Mouse (Mus musculus): ENCODE results near the gene E2f4. TPM values are rescaled to one million over a fixed set of nuclear protein-coding genes. Genes with fewer than 3 reads are reported as not detected.

Gene E2f4
- polyA plus RNA-seq, 1 experiment: 65.6 TPM

DNA sequence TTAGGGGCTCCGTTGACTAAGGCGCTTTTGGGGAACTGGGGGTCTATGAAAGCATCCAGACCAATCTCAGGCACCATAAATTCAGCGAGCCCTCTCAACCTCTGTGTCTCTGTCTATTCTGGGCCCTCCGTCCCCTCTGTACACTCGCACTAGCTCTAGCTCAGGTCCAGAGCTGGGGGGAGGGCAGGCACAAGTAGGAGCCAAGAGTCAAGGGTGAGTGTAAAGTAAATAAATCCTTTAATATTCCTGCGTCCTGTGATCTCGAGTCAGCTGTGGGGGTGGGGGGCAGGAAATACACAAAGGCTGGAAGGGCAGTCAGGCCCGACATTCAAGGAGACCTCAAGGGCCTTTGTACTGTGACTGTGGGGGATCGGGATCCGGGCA is 28.4 kb upstream of the E2f4 start:
- Histone ChIP-seq H3K27ac (ENCODE audit: insufficient read depth, low read length) (peak overlapping the region; percentile 79), H3K4me1 (ENCODE audit: control insufficient read depth, insufficient read depth, low read length) (no peaks in the 10 kb centered on the region; the same call in 1 of the 2 replicates), H3K4me3 (ENCODE audit: insufficient read depth, low read length) (peak overlapping the region; percentile 25)
- no peak for TF ChIP-seq POLR2A (IDR thresholded peaks at IDR 0.05; ENCODE audit: extremely low read depth, insufficient read depth, low read length)
- TF ChIP-seq CTCF (IDR thresholded peaks at IDR 0.05; ENCODE audit: extremely low read depth, insufficient read depth, low read length): no peak

GRCm38 (mm10) chr8:105269461-105269947 is 28.0 kb upstream of the E2f4 start, which contains the start of gene Hsf4:
TSS of gene Hsf4 (plus strand) at chr8:105269801.
- H3K4me1 ChIP-seq (ENCODE audit: control insufficient read depth, insufficient read depth, low read length): no peaks in the 10 kb centered on the region; the same call in 1 of the 2 replicates
- H3K27ac ChIP-seq (ENCODE audit: insufficient read depth, low read length): peak within 1 kb of the TSS; percentile 79
- TF ChIP-seq CTCF (IDR thresholded peaks at IDR 0.05; ENCODE audit: extremely low read depth, insufficient read depth, low read length): no peak
- TF ChIP-seq POLR2A (IDR thresholded peaks at IDR 0.05; ENCODE audit: extremely low read depth, insufficient read depth, low read length): 0 out of 2 replicates have a peak, but pooled peaks have one; percentile 33
- H3K4me3 ChIP-seq (ENCODE audit: insufficient read depth, low read length): peak within 1 kb of the TSS; percentile 25

DNA sequence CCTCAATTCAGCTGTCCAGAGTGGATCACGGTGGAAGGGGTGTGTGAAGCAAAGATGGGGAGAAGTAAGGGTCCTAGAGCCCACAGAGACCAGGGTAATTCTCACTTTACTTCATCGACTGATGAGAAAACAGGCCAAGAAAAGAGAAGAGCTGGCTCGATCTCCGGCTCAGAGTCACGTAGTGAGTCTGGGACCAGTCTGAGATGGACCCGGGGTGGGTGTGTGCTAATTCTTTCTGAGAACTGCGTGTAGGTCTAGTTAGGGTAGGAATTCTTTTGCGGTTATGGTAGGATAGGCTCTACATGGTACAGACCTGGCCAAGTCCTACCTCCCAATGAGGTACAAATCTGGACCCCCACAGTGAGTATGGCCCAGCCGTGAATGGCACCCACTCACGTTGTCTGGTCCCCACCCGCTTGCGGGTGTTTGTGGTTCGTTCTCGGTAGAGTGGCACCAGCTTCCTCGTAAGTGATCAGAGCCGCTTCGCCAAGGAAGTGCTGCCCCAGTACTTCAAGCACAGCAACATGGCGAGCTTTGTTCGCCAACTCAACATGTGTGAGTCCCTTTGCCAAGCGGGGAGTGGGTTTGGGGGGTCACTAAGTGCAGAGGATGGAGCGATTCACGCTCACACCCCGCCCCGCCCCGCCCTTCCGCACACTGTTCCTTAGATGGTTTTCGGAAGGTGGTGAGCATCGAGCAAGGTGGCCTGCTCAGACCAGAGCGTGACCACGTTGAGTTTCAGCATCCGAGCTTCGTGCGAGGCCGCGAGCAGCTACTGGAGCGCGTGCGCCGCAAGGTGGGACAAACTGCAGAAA is 27.2 kb upstream of the E2f4 start:
- Histone ChIP-seq H3K4me3 (ENCODE audit: insufficient read depth, low read length) (peak overlapping the region; percentile 25), H3K27ac (ENCODE audit: insufficient read depth, low read length) (no peak overlapping the region)
- TF ChIP-seq POLR2A (IDR thresholded peaks at IDR 0.05; ENCODE audit: extremely low read depth, insufficient read depth, low read length): no peak
- TF ChIP-seq CTCF (IDR thresholded peaks at IDR 0.05; ENCODE audit: extremely low read depth, insufficient read depth, low read length): no peak

DNA sequence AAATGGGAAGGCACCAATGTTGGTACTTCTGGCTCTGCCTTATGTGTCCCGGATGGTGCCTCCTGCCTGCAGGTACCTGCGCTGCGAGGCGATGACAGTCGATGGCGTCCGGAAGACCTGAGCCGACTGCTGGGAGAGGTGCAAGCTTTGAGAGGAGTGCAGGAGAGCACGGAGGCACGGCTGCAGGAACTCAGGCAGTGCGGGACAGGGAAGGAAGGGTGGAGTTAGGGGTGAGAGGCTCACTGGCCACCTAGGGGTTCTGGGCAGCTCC is 26.6 kb upstream of the E2f4 start:
- Histone ChIP-seq H3K4me3 (ENCODE audit: insufficient read depth, low read length) (no peak overlapping the region; the same call in 1 of the 2 replicates), H3K27ac (ENCODE audit: insufficient read depth, low read length) (no peak overlapping the region), H3K4me1 (ENCODE audit: control insufficient read depth, insufficient read depth, low read length) (no peaks in the 10 kb centered on the region; the same call in 1 of the 2 replicates)
- TF ChIP-seq POLR2A (IDR thresholded peaks at IDR 0.05; ENCODE audit: extremely low read depth, insufficient read depth, low read length) (no peak), CTCF (IDR thresholded peaks at IDR 0.05; ENCODE audit: extremely low read depth, insufficient read depth, low read length) (no peak)

More for the DNA sequence above, 27.2 kb upstream of the E2f4 start:
- no peaks in the 10 kb centered on the region; the same call in 1 of the 2 replicates for H3K4me1 ChIP-seq (ENCODE audit: control insufficient read depth, insufficient read depth, low read length)

DNA sequence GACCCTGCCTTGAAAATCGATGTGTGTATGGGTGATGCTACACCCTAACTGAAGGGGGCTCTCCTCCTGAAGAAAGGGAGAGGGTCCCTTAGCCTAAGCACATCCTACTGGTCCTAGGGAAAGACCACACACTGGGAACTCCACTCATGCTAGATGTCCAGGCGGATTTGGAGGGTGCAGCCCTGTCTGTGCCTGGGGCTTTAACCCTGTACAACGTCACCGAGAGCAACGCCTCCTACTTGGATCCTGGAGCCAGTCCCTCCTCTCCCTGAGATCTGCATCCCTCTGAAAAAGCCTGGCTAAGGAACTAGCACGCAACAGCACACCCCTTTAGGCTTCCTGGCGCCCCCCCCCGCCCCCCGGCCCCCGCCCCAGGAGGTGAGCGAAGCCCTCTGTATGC is 22.1 kb upstream of the E2f4 start:
- TF ChIP-seq POLR2A (IDR thresholded peaks at IDR 0.05; ENCODE audit: extremely low read depth, insufficient read depth, low read length) (no peak), CTCF (IDR thresholded peaks at IDR 0.05; ENCODE audit: extremely low read depth, insufficient read depth, low read length) (no peak)
- Histone ChIP-seq H3K4me1 (ENCODE audit: control insufficient read depth, insufficient read depth, low read length) (peaks cover 3% of the 10 kb centered on the region; the same call in 1 of the 2 replicates), H3K27ac (ENCODE audit: insufficient read depth, low read length) (no peak overlapping the region), H3K4me3 (ENCODE audit: insufficient read depth, low read length) (no peak overlapping the region; the same call in 1 of the 2 replicates)

GRCm38 (mm10) chr8:105275840-105276239 is 21.6 kb upstream of the E2f4 start, which contains the start of gene Nol3:
TSS of gene Nol3 (plus strand) at chr8:105276140.
- no peak for TF ChIP-seq POLR2A (IDR thresholded peaks at IDR 0.05; ENCODE audit: extremely low read depth, insufficient read depth, low read length)
- no peak for TF ChIP-seq CTCF (IDR thresholded peaks at IDR 0.05; ENCODE audit: extremely low read depth, insufficient read depth, low read length)
- H3K4me1 ChIP-seq (ENCODE audit: control insufficient read depth, insufficient read depth, low read length): peaks cover 3% of the 10 kb centered on the region; the same call in 1 of the 2 replicates
- H3K4me3 ChIP-seq (ENCODE audit: insufficient read depth, low read length): peak within 1 kb of the TSS; percentile 52
- no peak within 1 kb of the TSS for H3K27ac ChIP-seq (ENCODE audit: insufficient read depth, low read length)

DNA sequence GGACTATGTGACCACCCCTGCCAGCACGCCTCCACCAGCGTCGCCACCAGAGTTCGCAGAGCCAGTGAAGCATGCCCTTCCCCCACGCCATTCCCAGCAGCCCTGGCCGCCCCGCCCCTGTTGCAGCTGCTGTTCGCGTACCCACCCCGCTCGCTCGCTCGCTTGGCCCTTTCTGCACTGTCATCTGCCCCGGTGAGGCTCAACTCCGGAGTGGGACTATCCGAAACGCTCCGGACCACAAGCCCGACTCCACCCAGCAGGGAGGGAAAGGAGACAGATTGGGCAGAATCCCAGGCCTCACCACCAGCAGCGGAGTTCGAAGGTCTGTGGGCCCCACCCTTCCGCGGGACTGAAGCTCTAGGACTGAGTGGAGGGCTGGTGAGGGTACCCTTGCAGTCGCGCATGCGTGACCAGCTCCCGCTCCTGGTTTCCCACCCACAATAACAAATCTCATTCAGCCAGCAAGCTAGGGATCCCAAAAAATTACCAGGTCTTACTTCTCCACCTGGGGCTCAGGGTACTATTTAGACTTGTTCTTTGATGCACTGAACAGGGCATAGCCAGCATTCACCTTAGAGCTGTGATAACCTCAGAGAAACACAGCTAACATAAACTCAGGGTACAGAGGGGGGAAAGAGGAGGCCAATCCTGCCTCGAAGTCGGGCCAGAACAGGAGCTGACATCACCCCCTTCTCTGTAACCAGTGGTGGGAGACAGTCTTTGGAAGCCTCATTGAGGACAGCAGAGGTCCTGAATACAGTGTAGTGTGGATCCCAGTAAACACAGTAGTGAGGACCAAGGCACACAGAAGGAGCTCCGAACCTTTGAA is 21.0 kb upstream of the E2f4 start:
- Histone ChIP-seq H3K4me3 (ENCODE audit: insufficient read depth, low read length) (peak overlapping the region; percentile 52), H3K27ac (ENCODE audit: insufficient read depth, low read length) (no peak overlapping the region), H3K4me1 (ENCODE audit: control insufficient read depth, insufficient read depth, low read length) (peaks cover 3% of the 10 kb centered on the region; the same call in 1 of the 2 replicates)
- peak; percentile 16; the same call in 1 of the 2 replicates for TF ChIP-seq POLR2A (IDR thresholded peaks at IDR 0.05; ENCODE audit: extremely low read depth, insufficient read depth, low read length)
- no peak for TF ChIP-seq CTCF (IDR thresholded peaks at IDR 0.05; ENCODE audit: extremely low read depth, insufficient read depth, low read length)

GRCm38 (mm10) chr8:105278911-105279334 is 18.5 kb upstream of the E2f4 start:
- Histone ChIP-seq H3K27ac (ENCODE audit: insufficient read depth, low read length) (no peak overlapping the region), H3K4me1 (ENCODE audit: control insufficient read depth, insufficient read depth, low read length) (peaks cover 3% of the 10 kb centered on the region), H3K4me3 (ENCODE audit: insufficient read depth, low read length) (peak overlapping the region; percentile 5; the same call in 1 of the 2 replicates)
- TF ChIP-seq CTCF (IDR thresholded peaks at IDR 0.05; ENCODE audit: extremely low read depth, insufficient read depth, low read length) (no peak), POLR2A (IDR thresholded peaks at IDR 0.05; ENCODE audit: extremely low read depth, insufficient read depth, low read length) (peak; percentile 35; the same call in 1 of the 2 replicates)

DNA sequence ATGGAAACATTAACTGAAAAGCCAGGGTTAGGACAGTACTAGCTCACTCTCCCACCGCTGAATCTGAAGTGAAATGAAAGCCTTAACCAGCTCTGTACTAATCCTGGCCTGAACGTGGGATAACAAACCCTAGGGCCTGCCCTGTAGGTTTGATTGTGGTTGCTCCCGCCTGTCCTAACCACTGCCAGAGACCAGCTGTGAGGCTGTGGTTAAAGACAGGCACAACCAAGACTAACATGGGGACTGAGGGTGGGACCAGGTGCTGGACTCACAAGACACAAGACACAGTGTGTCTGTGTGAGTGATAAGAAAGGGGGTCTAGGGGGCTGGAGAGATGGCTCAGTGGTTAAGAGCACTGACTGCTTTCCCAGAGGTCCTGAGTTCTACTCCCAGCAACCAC is 16.9 kb upstream of the E2f4 start:
- TF ChIP-seq POLR2A (IDR thresholded peaks at IDR 0.05; ENCODE audit: extremely low read depth, insufficient read depth, low read length) (no peak), CTCF (IDR thresholded peaks at IDR 0.05; ENCODE audit: extremely low read depth, insufficient read depth, low read length) (no peak)
- H3K4me3 ChIP-seq (ENCODE audit: insufficient read depth, low read length): no peak overlapping the region

More for the DNA sequence above, 16.9 kb upstream of the E2f4 start:
- Histone ChIP-seq H3K4me1 (ENCODE audit: control insufficient read depth, insufficient read depth, low read length) (peaks cover 3% of the 10 kb centered on the region), H3K27ac (ENCODE audit: insufficient read depth, low read length) (no peak overlapping the region)
